Mouse (Mus musculus): ENCODE results near the gene Ttll12.

The Ttll12 gene

GRCm38 (mm10) chr15:83563327-83563856 lies 31.6 kb downstream of the Ttll12 start, which contains the start of the genes Tspo and Mcat:
Tspo (plus strand) TSS chr15:83563592.
Mcat (minus strand) TSS chr15:83563787.
- peak; percentile 67 for DNase-seq (ENCODE audit: low spot score)

GRCm38 (mm10) chr15:83562626-83563270 lies 32.2 kb downstream of the Ttll12 start:
- peak; percentile 75 for DNase-seq (ENCODE audit: low spot score)

GRCm38 (mm10) chr15:83560941-83561477 lies 33.9 kb downstream of the Ttll12 start:
- DNase-seq (ENCODE audit: low spot score), result no peak

DNA sequence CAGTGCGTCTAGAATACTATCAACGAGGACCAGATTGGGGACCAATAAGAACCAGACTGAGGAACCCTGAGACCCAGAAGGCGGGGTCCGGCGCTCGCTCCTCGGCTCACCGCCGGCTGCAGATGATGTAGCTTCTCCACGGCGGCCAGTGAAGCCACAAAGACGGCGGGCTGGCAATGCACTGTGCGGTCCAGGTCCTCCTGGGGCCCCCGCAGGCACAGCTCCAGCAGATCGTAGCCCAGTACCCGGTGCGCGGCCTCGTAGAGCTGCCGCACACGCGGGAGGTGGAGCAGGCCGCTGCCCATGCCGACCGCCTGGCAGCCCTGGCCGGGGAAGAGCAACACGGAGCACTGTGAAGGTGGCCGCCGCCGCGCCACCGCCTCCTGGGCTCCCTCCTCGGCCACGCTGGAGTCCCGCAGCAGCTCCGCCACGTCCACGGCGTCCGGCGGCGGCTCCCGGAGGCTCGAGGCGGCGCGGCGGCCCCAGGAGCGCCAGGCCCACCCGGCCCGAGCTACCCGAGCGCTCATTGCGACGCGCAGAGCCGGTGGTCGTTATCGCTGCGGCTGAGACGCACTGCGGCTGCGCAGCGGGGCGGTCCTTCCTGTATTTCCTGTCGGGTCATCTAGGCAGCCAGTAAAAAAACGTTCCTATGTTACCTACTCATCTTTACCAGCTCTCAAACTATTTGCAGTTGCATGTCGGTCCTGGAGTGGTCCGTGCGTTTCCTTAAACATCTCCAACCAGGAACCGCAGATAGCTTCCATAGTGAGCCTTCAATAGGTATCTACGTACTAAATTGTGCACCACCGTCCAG lies 39.6 kb downstream of the Ttll12 start:
- peak; percentile 81 for DNase-seq (ENCODE audit: low spot score)

- DNase-seq (ENCODE audit: low spot score), result no peak
Observed at GRCm38 (mm10) chr15:83553831-83554230, 41.1 kb downstream of the Ttll12 start.

- no peak for DNase-seq (ENCODE audit: low spot score)
Observed at GRCm38 (mm10) chr15:83550137-83550536, 44.8 kb downstream of the Ttll12 start.

- DNase-seq (ENCODE audit: low spot score), result no peak
Observed at GRCm38 (mm10) chr15:83547144-83547543, 47.8 kb downstream of the Ttll12 start.

- DNase-seq (ENCODE audit: low spot score), result no peak
Observed at GRCm38 (mm10) chr15:83546029-83546428, 48.9 kb downstream of the Ttll12 start.

GRCm38 (mm10) chr15:83541647-83542287 lies 53.2 kb downstream of the Ttll12 start:
- DNase-seq (ENCODE audit: low spot score), result no peak

DNA sequence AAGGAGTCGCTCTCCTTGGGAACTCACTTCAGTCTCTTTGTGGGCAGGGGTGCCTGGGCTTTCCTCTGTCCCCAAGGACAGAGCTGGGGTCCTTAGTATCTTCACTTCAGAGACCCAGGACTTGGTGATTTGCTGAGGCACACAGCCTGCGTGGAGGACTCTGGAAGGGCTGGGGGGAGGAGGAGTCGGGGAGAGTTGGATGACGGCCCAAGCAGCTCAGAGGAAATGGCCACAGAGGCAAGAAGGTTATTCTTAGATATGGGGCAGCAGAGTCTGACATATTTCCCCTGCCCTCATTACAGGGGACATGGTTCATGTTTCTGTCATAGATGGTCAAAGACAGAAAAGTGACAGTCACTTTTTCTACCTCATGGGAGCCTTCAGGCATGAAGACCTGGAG lies 55.1 kb downstream of the Ttll12 start:
- no peak for DNase-seq (ENCODE audit: low spot score)

- no peak for DNase-seq (ENCODE audit: low spot score)
Observed at GRCm38 (mm10) chr15:83538855-83539254, 56.1 kb downstream of the Ttll12 start.

GRCm38 (mm10) chr15:83535890-83536231 lies 59.1 kb downstream of the Ttll12 start:
- DNase-seq (ENCODE audit: low spot score), result no peak

GRCm38 (mm10) chr15:83534960-83535889 lies 59.7 kb downstream of the Ttll12 start:
- DNase-seq (ENCODE audit: low spot score), result no peak

DNA sequence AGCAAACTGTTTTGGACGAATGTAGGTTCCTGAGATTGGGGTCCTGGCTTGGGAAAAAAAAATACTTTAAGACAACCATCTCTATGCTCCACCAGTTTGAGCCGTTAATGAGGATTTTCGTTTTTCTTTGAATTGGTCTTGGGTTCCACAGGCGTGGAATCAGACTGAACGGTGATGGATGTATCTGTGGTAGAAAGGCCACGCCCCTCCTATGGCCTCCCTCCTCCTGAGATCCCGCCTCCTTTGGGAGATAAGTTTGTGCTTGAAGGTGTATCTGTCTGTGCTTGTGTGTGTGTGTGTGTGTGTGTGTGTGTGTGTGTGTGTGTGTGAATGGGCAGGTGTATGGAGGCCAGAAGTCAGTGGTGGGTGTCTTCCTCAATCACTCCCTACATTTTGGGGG lies 62.4 kb downstream of the Ttll12 start:
- no peak for DNase-seq (ENCODE audit: low spot score)

DNA sequence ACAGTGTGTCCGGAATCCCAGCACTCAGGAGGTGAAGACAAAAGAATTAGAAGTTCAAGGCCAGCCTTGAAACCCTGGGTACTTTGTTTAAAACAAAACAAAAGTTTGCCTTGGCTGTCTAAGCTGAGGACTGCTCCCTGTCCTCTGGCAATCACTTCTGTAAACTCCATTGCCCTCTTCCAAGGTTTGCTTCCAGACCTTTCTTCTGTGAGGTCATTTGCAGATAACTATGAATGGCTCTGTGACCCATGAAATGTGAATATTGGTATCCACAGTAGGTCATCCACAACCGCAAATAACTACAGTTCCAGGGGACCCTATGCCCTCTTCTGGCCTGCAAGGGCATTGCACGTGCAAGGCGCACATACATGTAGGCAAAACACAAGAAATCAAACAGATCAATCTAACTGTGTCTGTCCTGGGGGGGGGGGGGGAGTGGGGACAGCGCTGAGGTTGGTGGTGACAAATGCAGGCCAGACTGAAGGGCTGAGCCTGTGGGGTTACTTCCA lies 62.9 kb downstream of the Ttll12 start:
- DNase-seq (ENCODE audit: low spot score), result no peak

DNA sequence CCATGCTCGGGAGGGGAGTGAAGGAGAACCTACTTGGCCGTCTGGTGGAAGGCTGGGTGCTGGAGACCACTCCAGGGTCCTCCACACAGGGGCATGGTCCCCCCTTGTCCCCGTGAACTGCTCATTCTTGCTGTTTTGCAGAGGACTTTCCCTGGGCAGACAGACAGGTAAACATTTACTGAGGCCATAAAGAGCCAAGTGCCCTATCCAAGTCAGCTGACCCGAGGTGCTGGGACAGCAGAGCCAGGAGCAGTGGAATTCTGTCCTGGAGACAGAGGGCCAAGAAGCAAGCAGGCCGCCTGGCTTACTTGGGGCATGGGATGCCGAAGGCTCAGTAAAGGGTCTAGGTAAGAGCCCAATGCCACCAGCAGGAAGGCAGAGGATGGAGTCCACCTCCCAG lies 64.3 kb downstream of the Ttll12 start:
- DNase-seq (ENCODE audit: low spot score), result no peak

- no peak for DNase-seq (ENCODE audit: low spot score)
Observed at GRCm38 (mm10) chr15:83530233-83530632, 64.7 kb downstream of the Ttll12 start.

DNA sequence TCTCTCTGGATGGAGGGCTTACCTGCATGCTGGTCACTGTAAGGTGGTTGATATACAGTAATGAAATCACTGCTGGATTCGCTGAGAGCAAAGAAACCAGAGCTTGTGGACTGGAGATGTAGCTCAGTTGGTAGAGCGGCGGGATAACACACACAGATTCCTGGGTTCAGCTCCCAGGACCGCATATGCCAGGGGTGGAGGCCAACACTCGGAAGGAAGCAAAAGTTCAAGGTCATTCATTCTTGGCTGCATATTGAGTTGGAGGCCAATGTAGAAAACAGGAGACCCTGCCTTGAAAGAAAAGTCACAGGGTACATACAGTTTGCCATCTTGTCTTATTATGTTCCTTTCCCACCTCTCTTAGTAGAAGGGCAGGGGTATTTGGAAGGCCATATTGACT lies 65.2 kb downstream of the Ttll12 start:
- no peak for DNase-seq (ENCODE audit: low spot score)

GRCm38 (mm10) chr15:83528892-83529291 lies 66.1 kb downstream of the Ttll12 start:
- DNase-seq (ENCODE audit: low spot score), result no peak

- no peak for DNase-seq (ENCODE audit: low spot score)
Observed at GRCm38 (mm10) chr15:83527747-83528146, 67.2 kb downstream of the Ttll12 start.

DNA sequence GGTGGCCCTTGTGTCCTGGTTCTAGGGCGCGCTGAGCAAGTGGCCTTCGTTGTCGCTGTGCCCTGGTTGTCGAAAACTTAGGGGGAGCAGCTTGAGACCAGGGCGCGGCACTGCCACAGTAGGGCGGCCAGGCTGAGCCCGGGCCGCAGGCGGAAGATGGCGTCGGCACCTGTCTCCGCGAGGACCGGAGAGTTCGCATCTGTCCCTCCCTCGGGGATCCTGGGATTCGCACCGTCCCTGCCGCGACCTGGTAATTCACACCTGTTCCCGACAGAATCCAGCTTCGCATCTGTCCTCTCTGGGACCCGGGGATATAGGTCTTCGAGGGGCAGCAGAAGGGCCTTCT lies 67.9 kb downstream of the Ttll12 start:
- peak; percentile 23 for DNase-seq (ENCODE audit: low spot score)

Data from urinary bladder, postnatal 25 days (tissue).